Mouse (Mus musculus): ENCODE data around the gene Mrpl33.

- no peak for TF ChIP-seq POLR2A (IDR thresholded peaks at IDR 0.05; ENCODE audit: borderline replicate concordance, extremely low read depth, low read depth, low read length)
- TF ChIP-seq CTCF (IDR thresholded peaks at IDR 0.05; ENCODE audit: insufficient read depth, low read length): no peak
Measured at GRCm38 (mm10) chr5:31699397-31699796, 102.7 kb downstream of the Mrpl33 start.

Data from lung, adult 2 months (tissue).